In the genomic region with DNA sequence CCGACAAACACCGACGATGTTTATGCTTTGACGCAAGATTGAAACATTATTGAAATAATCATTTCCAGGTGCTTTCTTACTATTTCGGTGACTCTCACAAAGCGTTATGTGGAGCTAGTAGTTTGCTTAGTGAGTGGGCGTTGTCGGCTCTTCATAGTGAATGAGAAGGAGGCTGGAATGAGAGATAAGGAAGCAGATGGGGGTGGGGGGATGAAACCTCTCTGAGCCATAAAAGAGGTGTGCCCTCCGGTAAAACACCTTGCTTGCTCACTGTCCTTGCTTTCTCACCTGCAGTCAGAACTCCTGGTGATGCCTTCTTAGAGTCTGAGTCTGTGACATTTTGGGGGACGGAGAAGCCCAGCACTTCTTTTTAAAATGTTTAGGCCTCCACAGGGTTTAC, we compare ENCODE assay signal across 19 mouse cellular contexts. TPM values are rescaled to one million over a fixed set of nuclear protein-coding genes. Genes with fewer than 3 reads are reported as not detected.
DNase-seq lines count a peak whose midpoint lies in the region; ATAC-seq lines count a peak whose summit lies in the region.
"Had no signal": no experiment of that assay in that cellular context is flagged by ENCODE, and none has a peak within 500 bp of the region (broad histone marks: within the 10 kb centered on the region; RNA-seq: fewer than 3 reads in every experiment).

No protein-coding gene starts in this region.

- H3K9ac ChIP-seq in heart, embryonic 14.5 days (ENCODE audit: low read length), result peak overlapping the region; percentile 16; the same call in 1 of the 2 replicates
- H3K9ac ChIP-seq in lung, embryonic 16.5 days (ENCODE audit: low read length), result no peak overlapping the region
- H3K9ac ChIP-seq in intestine, embryonic 16.5 days (ENCODE audit: low read depth, low read length), result no peak overlapping the region
- H3K9ac ChIP-seq in stomach, embryonic 16.5 days (ENCODE audit: low read length), result no peak overlapping the region
- H3K9ac ChIP-seq: embryonic facial prominence, embryonic 13.5 days; liver, embryonic 13.5 days had no signal

- peaks cover 12 to 18% of the 10 kb centered on the region in 2 experiments for H3K4me1 ChIP-seq in heart, embryonic 14.5 days (ENCODE audit: control insufficient read depth in 2 of 2, insufficient read depth in 2 of 2, low read length in 2 of 2)
- H3K4me1 ChIP-seq in lung, embryonic 16.5 days (replicated peaks; ENCODE audit: control insufficient read depth, insufficient read depth, low read length), result 0 out of 2 replicates have a peak, but pooled peaks cover 3% of the 10 kb centered on the region
- H3K4me1 ChIP-seq in intestine, embryonic 16.5 days (ENCODE audit: control insufficient read depth, insufficient read depth, low read length), result peaks cover 8% of the 10 kb centered on the region
- peaks cover 7% of the 10 kb centered on the region for H3K4me1 ChIP-seq in stomach, embryonic 16.5 days (ENCODE audit: control insufficient read depth, insufficient read depth, low read length)

- H3K36me3 ChIP-seq in heart, embryonic 14.5 days (ENCODE audit: control insufficient read depth, insufficient read depth, low read length), result no peaks in the 10 kb centered on the region
- H3K36me3 ChIP-seq in lung, embryonic 16.5 days (ENCODE audit: control insufficient read depth, insufficient read depth, low read length), result no peaks in the 10 kb centered on the region
- H3K36me3 ChIP-seq in intestine, embryonic 16.5 days (ENCODE audit: control insufficient read depth, insufficient read depth, low read length), result no peaks in the 10 kb centered on the region
- H3K36me3 ChIP-seq in stomach, embryonic 16.5 days (ENCODE audit: control insufficient read depth, insufficient read depth, low read length), result no peaks in the 10 kb centered on the region
- H3K36me3 ChIP-seq: embryonic facial prominence, embryonic 13.5 days; liver, embryonic 13.5 days had no signal

- peaks cover 4% of the 10 kb centered on the region; the same call in 1 of the 2 replicates for H3K9me3 ChIP-seq in heart, embryonic 14.5 days (ENCODE audit: control insufficient read depth, low read length)
- H3K9me3 ChIP-seq in lung, embryonic 16.5 days (ENCODE audit: control insufficient read depth, low read length), result peaks cover 3% of the 10 kb centered on the region; the same call in 1 of the 2 replicates
- H3K9me3 ChIP-seq in intestine, embryonic 16.5 days (ENCODE audit: control insufficient read depth, low read length), result no peaks in the 10 kb centered on the region
- no peaks in the 10 kb centered on the region for H3K9me3 ChIP-seq in stomach, embryonic 16.5 days (replicated peaks; ENCODE audit: control insufficient read depth, low read length)
- H3K9me3 ChIP-seq: embryonic facial prominence, embryonic 13.5 days; liver, embryonic 13.5 days had no signal

- H3K27me3 ChIP-seq in heart, embryonic 14.5 days (ENCODE audit: control insufficient read depth, insufficient read depth, low read length), result no peaks in the 10 kb centered on the region
- no peaks in the 10 kb centered on the region; the same call in 1 of the 2 replicates for H3K27me3 ChIP-seq in lung, embryonic 16.5 days (ENCODE audit: control insufficient read depth, insufficient read depth, low read depth, low read length)
- no peaks in the 10 kb centered on the region for H3K27me3 ChIP-seq in intestine, embryonic 16.5 days (replicated peaks; ENCODE audit: control insufficient read depth, insufficient read depth, low read length)
- H3K27me3 ChIP-seq in stomach, embryonic 16.5 days (ENCODE audit: control insufficient read depth, insufficient read depth, low read length), result no peaks in the 10 kb centered on the region
- H3K27me3 ChIP-seq: embryonic facial prominence, embryonic 13.5 days had no signal

- no peak for ATAC-seq in heart, embryonic 14.5 days (ENCODE audit: insufficient number of reproducible peaks, insufficient read depth, low FRiP score, low read depth)
- ATAC-seq in lung, embryonic 16.5 days (ENCODE audit: low read depth), result no peak
- ATAC-seq in intestine, embryonic 16.5 days, result peak; percentile 51
- ATAC-seq in stomach, embryonic 16.5 days (ENCODE audit: insufficient read depth, low FRiP score), result no peak
- ATAC-seq: forebrain, embryonic 16.5 days; midbrain, embryonic 16.5 days had no signal

- H3K27ac ChIP-seq in heart, embryonic 14.5 days (replicated peaks in 1 of 2; ENCODE audit: control insufficient read depth in 1 of 2, insufficient read depth in 1 of 2, low read depth in 2 of 2, low read length in 2 of 2), result no peak overlapping the region
- no peak overlapping the region for H3K27ac ChIP-seq in lung, embryonic 16.5 days (ENCODE audit: low read length)
- peak overlapping the region; percentile 33; the same call in 1 of the 2 replicates for H3K27ac ChIP-seq in intestine, embryonic 16.5 days (ENCODE audit: low read length)
- H3K27ac ChIP-seq in stomach, embryonic 16.5 days (ENCODE audit: low read length), result no peak overlapping the region
- H3K27ac ChIP-seq: embryonic facial prominence, embryonic 13.5 days; liver, embryonic 13.5 days had no signal

- peak overlapping the region; percentile 57 for H3K4me2 ChIP-seq in heart, embryonic 14.5 days (ENCODE audit: low read length)
- H3K4me2 ChIP-seq in lung, embryonic 16.5 days (ENCODE audit: low read depth, low read length), result peak overlapping the region; percentile 40
- H3K4me2 ChIP-seq in intestine, embryonic 16.5 days (ENCODE audit: low read depth, low read length), result peak overlapping the region; percentile 44
- H3K4me2 ChIP-seq in stomach, embryonic 16.5 days (ENCODE audit: low read depth, low read length), result peak overlapping the region; percentile 13; the same call in 1 of the 2 replicates
- H3K4me2 ChIP-seq: embryonic facial prominence, embryonic 13.5 days; liver, embryonic 13.5 days had no signal

- 12% methylated on average over 10 of the region's 10 CpGs for WGBS in heart, embryonic 14.5 days
- 27% methylated on average over 10 of the region's 10 CpGs for WGBS in lung, embryonic 16.5 days
- WGBS in intestine, embryonic 16.5 days, result 39% methylated on average over 10 of the region's 10 CpGs
- 39% methylated on average over 10 of the region's 10 CpGs for WGBS in stomach, embryonic 16.5 days

- 0 out of 4 replicates have a peak overlapping the region, but pooled peaks of 1 of the 2 experiments have one; percentile 3 for H3K4me3 ChIP-seq in heart, embryonic 14.5 days (ENCODE audit: control insufficient read depth in 1 of 2, insufficient read depth in 1 of 2, low read depth in 1 of 2, low read length in 2 of 2)
- no peak overlapping the region for H3K4me3 ChIP-seq in lung, embryonic 16.5 days (ENCODE audit: low read length)
- H3K4me3 ChIP-seq in intestine, embryonic 16.5 days (ENCODE audit: low read length), result peak overlapping the region; percentile 26
- H3K4me3 ChIP-seq in stomach, embryonic 16.5 days (replicated peaks; ENCODE audit: low read length), result no peak overlapping the region
- H3K4me3 ChIP-seq: embryonic facial prominence, embryonic 13.5 days; liver, embryonic 13.5 days had no signal

- no peak for DNase-seq in heart, adult 9 months (ENCODE audit: low spot score in 2 of 2)
- no peak for DNase-seq in lung, adult 18-20 months
- DNase-seq in spleen, postnatal 10 days (ENCODE audit: low spot score in 2 of 2), result no peak
- DNase-seq: adrenal gland, adult 2 months; cerebellum, adult 9-11 months; gastrocnemius, postnatal 25 days; kidney, adult 9 months; kidney, postnatal 25 days; liver, embryonic 13.5 days; lung, postnatal 36 days; right cerebral cortex, postnatal 14 days; thymus, postnatal 25 days had no signal

RNA-seq across cellular contexts. Expression of a gene that starts 4.8 kb away (rescaled TPM):
- polyA plus RNA-seq in heart, embryonic 14.5 days (2014; fragmentation: Nextera tagmentation; extraction: Ambion mirVana), result 30.1 and 38.0 TPM in 2 replicates
- 44.9 and 47.8 TPM in 2 replicates for polyA plus RNA-seq in lung, embryonic 16.5 days (2015; fragmentation: Nextera tagmentation; extraction: Ambion mirVana)
- 84.9 and 86.9 TPM in 2 replicates for polyA plus RNA-seq in intestine, embryonic 16.5 days (2015; fragmentation: Nextera tagmentation; extraction: Ambion mirVana)
- polyA plus RNA-seq in stomach, embryonic 16.5 days (2015; fragmentation: Nextera tagmentation; extraction: Ambion mirVana), result 69.7 and 71.4 TPM in 2 replicates
